Mouse (Mus musculus) olfactory bulb, adult 2 months (tissue): ENCODE measurements around the gene Padi6.

ENCODE experiments used
- CTCF ChIP-seq: fragments of 200-500 bp; IDR thresholded peaks from 2 replicates; pipeline ENCODE4 v1.5.1; 2012; ENCODE audit warnings: low read depth, mild to moderate bottlenecking, low read length, moderate library complexity; ENCODE audit not compliant: insufficient read depth
- POLR2A ChIP-seq: fragments of 200-500 bp; IDR thresholded peaks from 2 replicates; pipeline ENCODE4 v1.6.1; 2012; ENCODE audit warnings: mild to moderate bottlenecking, low read depth, low read length, moderate library complexity; ENCODE audit not compliant: insufficient read depth

DNA sequence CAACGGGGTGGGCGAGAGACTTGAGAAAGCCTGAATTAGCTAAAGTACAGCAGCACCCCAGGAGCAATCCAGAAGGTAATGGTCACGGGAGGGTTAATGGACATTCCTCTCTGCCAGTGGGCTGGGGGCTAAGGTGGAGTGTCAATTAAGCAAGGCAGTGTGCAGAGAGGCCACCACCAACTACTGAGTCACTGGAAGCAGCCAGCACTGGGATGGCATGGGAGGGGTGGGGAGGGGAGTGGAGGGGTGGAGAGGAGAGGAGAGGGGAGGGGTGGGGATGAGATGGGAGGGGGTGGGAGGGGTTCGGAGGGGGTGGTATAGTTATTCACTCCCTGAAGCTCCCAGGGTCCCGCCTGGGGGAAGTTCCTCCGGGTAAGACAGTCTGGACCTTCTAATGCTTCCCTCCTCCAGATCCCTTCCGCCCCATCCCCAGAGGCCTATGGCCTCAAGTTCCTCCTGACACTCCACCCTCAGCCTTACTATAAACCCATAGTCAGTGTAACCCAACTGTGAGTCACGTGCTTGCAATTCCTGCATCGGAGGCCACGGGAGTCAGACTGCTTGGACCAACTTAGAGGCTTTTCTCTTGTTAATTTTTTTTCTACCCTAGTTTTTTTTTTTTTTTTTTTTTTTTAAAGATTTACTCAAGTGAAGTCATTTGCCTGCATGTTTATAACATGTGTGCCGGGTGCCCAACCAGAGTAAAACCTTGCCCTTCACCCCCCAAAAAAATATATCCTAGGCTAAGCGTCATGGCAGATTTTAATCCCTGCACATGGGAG is 54.2 kb downstream of the Padi6 start:
- TF ChIP-seq POLR2A: no peak
- no peak for TF ChIP-seq CTCF
